Mouse (Mus musculus) embryonic facial prominence, embryonic 12.5 days (tissue): ENCODE measurements around the gene Tgm2. TPM values are rescaled to one million over a fixed set of nuclear protein-coding genes. Genes with fewer than 3 reads are reported as not detected.

ENCODE experiments used
- polyA plus RNA-seq: library from polyadenylated mRNA; unstranded; fragments of >200 nt; fragmentation: Nextera tagmentation; extraction: Ambion mirVana; gene quantifications from 2 replicates; pipeline ENCODE4 v1.2.1, GENCODE M21; 2016

Tgm2 gene
- polyA plus RNA-seq, 1 experiment from 2014 or later = 7.7 TPM

Other genes with a start within 250 kb of the Tgm2 start
- gene Vstm2l, start 231.8 kb downstream of the Tgm2 start, polyA plus RNA-seq = 1.3 and 1.7 TPM in 2 replicates
- 29.6 and 30.8 TPM in 2 replicates for gene Tti1, start 118.0 kb downstream of the Tgm2 start, polyA plus RNA-seq
- 52.8 and 53.8 TPM in 2 replicates for gene Rprd1b, start 117.9 kb downstream of the Tgm2 start, polyA plus RNA-seq
- gene D630003M21Rik, start 82.8 kb upstream of the Tgm2 start, polyA plus RNA-seq = 5.9 and 6.2 TPM in 2 replicates
- not detected in 2 replicates for gene Bpi, start 111.7 kb upstream of the Tgm2 start, polyA plus RNA-seq
- 4.2 and 4.6 TPM in 2 replicates for gene Lbp, start 160.1 kb upstream of the Tgm2 start, polyA plus RNA-seq
- gene Snhg11, start 229.2 kb upstream of the Tgm2 start, polyA plus RNA-seq = 18.7 and 25.2 TPM in 2 replicates